Mouse (Mus musculus): ENCODE measurements around the gene Naip5. TPM values are rescaled to one million over a fixed set of nuclear protein-coding genes. Genes with fewer than 3 reads are reported as not detected.
"Not testable (repeated sequence)": the region's sequence is repeated elsewhere in the genome, so short reads cannot be mapped to it uniquely, and the experiment has no call there.

The Naip5 gene
- under 1 TPM; 0.19 to 0.78 (median 0.36) TPM for total RNA-seq (2022)

DNA sequence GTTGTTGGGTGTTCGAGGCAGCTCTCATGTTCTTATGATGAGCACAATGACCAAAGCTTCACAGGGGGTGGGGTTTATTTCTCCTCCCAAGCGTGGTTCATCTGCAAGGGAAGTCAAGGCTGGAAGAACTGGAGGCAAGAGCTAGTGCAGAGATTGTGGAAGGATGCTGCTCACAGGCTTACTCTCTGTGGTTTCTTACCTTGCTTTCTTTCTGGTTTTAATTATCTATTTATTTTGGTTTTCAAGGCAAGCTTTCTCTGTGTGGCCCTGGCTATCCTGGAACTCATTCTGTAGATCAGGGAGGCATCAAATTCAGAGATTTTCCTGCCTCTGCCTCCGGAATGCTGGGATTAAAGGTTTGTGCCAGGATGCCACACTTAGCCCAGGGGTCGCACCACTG lies at the start of gene Naip5:
TSS of gene Naip5 (minus strand) at position 101 of the 400 bp plus-strand sequence.
- not testable (repeated sequence) for DNase-seq (ENCODE audit: low spot score)

DNA sequence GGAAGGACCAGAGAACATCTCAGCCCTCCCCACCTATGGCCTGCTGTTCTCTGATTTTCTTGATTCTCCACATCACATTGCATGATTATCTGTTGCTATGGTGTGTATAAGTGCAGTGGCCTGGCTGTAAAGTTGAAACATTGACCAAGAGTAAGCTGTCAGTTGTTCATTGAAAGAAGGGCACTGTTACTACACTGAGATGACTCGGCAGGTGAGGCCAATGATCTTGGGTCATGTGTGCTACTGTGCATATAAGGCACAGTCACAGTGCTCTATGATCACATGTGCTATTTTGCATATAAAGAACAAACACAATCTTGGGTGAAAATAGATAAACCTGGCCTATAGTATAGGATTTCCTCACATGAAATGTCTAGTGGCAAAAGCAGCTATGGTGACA lies 38.5 kb upstream of the Naip5 start:
- DNase-seq (ENCODE audit: low spot score): no peak

DNA sequence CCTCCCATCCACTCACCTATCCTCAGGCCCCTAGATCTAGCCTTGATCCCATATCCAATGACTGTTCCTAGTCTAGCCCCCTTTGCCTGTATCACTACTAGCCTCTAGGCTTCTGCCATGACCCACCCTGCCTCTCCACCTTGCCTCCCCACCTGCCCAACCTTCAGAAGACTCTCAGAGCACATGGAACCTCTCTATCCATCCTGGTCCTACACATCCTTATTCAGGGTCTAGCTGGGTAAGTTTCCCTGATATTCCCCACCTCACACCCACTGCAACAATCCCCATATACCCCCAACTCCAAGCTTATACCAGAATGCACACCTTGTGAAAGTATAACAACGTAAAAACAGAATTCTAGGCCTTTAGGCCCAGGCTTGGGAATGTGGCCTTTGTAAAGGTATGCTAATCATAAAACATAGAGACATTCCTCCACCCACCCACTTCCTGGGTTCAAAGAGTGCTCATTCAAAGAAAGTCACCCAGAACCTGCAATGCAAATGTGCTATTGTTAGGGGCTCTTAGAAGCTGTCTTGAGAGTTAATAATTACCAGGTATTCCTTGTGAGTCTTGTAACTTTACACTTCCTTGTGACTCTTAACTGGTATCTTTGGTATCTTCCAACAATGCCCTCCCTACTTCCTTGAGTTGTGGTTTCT lies 25.5 kb upstream of the Naip5 start:
- DNase-seq (ENCODE audit: low spot score): not testable (repeated sequence)

DNA sequence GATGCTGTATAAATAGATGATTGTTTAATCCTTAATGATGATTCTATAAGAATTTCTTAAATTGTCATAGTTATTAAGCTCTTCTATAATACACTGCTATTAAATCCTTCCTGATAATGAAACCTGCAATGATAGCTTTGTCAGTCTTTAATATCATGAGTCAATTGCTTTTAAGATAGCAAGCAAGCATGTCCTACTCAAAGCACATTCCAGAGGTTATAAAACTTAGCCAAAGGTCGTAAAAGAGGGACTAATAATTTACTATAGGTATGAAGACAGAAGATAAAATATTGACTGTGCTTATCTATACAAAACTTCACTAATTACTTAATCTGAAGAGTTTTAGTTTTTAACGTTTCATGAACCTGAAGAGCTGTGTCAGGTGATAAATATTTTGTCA lies 10.9 kb upstream of the Naip5 start:
- not testable (repeated sequence) for DNase-seq (ENCODE audit: low spot score)

DNA sequence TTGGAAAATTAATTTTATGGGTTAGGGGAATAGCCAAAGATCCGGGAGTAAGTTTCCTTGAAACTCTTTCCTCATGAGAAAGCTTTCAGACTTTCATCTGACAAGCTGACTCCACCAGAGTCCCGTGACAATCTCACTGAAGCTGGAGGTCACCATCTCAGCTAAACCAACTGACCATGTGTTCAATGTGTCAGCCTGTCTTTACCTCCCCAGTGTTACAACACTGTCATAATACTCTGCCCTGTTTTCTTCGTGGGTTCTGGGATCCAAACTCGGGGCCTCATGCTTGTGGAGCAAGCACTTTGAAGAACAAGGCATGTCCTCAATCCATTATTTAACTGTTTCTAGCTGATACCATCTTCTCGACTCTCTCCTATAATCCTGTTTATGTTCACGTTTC lies 9.8 kb upstream of the Naip5 start:
- not testable (repeated sequence) for DNase-seq (ENCODE audit: low spot score)

DNA sequence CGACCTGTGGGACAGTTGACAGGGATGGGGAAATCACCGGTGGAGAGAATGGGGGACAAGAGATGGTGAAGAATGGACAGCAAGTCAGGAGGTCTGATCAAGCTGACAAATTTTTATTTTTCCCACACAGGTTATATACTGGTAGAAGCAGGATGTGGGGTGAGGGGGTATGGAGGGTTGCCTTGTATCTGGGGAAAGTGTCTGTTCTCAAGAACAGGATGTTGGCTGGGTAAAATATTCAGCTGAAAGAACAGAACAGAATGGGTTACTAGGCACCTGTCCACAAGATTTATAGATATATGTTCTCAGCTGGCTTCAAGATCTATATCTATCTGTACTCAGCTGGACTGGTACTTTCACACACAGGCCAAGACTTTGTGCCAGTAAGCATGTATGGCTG lies 5.8 kb upstream of the Naip5 start:
- DNase-seq (ENCODE audit: low spot score): not testable (repeated sequence)

DNA sequence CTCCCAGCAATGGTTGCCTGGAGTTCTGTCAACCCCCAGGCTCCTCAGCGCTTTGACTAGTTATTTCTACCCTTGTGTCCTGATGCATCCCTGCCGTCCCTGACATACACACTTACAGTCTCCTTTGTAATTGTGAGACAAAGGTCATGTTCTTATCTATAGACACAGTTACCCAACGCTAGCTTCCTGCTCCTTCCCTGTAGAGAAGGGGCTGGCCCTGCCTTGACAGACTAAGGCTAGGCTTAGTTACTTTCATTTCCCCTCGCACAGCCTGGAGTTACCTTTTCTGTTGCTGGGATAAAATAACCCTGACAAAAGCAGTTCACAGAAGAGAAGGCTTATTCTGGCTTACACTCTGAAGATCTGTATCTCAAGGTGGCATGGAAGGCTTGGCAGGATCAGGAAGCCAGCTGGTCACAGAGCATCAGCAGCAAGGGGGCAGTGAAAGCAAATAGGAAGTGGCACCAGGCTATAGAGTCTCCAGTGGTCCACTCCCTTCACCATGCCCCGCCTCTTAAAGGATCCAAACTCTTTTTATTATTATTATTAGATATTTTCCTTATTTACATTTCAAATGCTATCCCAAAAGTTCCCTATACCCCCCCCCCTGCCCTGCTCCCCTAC lies 885 bp upstream of the Naip5 start:
- peak; percentile 0 for DNase-seq (ENCODE audit: low spot score)

DNA sequence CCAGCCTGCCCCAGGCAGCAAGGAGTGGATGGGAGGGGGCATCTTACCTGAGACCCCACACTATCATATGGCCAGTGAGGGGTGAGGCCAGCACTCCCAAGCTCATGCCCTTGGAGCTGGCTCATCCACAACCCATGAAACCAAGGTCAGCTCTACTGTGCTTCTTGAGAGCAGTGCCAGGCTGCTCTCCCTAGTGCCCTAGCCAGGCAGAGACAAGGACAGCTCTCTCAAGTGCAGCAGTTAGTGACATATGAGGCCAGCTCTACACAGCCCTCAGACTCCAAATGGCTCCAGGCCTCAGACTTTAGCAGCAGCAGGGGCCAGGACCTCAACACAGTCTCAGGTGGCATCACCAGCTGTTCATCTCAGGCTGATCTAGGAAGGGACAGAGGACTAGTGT lies 2.4 kb downstream of the Naip5 start:
- no peak for DNase-seq (ENCODE audit: low spot score)

DNA sequence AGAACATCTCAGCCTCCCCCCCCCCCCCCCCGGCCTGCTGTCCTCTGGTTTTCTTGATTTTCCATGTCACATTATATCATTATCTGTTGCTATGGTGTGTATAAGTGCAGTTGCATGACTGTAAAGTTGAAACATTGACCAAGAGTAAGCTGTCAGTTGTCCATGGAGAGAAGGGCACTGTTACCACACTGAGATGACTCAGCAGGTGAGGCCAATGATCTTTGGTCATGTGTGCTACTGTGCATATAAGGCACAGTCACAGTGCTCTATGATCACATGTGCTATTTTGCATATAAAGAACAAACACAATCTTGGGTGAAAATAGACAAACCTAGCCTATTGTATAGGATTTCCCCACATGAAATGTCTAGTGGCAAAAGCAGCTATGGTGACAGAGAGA lies 32.4 kb downstream of the Naip5 start:
- not testable (repeated sequence) for DNase-seq (ENCODE audit: low spot score)

DNA sequence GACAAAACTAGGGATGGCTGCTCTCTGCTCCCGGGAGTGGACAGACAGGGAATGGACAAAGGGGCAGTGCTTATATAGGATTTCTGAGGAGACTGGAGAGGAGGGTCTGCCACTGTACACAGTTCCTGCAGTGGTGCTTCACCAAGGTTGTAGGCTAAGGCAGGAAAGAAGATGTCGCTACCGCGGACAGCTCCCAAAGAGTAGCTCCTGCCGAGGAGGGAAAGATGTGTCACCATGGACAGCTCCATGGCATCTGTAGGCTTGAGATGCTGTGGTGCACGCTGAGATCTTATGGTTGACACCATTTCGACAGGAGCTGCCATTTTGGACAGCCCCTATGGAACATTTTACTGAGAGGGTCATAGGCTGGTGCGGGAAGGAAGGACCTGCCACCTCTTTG lies 35.6 kb downstream of the Naip5 start:
- no peak for DNase-seq (ENCODE audit: low spot score)

DNA sequence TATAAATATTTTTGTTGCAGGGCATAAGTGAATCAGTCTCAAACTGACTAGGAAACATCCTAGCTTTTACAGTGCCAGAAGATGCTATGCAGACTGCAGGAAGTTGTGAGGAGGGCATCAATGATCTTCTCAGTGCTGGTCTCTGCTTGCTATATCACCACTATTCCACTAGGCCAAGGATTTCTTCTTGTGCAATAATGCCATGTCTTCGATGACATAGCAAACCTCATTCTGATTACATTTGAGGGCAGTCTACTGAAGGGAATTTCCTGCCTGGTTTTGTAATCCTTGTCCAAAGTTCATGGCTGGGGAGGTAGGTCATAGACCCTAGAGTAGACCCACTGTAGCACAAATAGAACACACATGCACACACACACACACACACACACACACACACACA lies 42.8 kb downstream of the Naip5 start:
- DNase-seq (ENCODE audit: low spot score): no peak

DNA sequence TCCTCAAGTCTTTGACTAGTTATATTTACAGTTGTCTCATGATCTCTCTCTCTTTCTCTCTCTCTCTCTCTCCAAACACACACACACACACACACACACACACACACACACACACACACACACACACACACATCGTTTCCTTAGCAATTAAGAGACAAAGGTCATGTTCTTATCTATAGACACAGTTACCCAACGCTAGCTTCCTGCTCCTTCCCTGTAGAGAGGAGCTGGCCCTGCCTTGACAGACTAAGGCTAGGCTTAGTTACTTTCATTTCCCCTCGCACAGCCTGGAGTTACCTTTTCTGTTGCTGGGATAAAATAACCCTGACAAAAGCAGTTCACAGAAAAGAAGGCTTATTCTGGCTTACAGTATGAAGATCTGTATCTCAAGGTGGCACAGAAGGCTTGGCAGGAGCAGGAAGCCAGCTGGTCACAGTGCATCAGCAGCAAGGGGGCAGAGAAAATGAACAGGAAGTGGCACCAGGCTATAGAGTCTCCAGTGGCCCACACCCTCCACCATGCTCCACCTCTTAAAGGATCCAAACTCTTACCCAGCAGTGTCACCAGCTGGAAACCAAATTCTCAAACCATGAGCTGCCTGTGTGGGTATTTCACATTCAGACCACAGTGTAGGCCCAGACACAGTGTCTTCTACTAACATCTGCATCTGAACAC lies 44.3 kb downstream of the Naip5 start, which contains the start of gene Naip2:
TSS of gene Naip2 (minus strand) at position 434 of the 675 bp plus-strand sequence.
- peak; percentile 6 for DNase-seq (ENCODE audit: low spot score)

DNA sequence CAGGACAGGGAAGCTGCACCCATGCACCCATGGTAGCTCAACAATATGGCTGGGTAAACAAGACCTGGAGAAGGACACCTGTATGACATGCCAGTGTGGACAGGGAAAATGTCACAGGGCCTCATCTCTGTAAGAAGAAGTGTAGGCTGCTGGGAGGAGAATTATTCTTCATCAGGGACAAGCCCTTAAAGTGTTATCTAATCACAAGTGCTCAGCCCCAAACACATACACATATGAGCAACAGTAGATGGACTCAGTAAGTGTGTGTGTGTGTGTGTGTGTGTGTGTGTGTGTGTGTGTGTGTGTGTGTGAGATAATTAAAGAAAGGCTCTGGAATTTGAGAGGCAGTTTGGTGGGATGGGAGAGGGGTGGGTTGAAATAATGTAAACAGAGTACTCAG lies 45.3 kb downstream of the Naip5 start:
- DNase-seq (ENCODE audit: low spot score): no peak

DNA sequence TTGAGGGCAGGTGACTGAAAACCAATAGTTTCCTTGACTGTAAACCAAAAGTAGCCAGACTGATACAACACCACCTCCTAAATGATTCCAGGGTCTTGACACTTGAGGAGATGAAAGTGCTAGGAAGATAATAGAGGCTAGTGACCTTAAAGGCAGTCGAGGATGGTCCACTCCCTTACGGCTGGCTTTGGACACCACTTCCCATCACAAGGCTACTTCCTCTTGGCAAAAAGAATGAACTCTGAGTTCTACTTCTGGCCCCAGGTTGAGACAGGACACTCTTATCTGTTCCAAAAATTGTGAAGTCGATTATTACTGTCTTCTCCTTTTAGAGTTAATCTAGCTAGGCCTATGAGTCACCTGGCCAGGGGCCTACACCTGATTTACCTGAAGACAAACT lies 50.7 kb downstream of the Naip5 start:
- no peak for DNase-seq (ENCODE audit: low spot score)

DNA sequence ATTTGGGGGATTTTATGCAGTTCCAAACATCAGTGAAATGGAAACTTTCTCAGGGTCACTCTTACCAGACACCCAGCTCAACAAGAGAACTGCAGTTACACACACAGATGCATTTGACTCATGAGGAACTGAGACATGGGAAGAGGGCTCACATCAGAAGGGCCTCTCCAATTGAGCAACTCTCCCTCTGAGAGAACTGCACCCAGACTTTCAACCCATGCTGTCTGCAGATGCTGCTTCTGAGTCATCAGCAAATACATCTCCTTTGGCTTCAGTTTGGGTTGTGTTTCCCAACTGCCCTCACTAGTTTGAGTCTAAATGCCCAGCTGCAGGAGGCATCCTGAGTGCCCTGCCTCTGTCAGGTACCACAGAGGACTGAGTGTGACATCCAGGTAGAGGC lies 63.0 kb downstream of the Naip5 start:
- not testable (repeated sequence) for DNase-seq (ENCODE audit: low spot score)

DNA sequence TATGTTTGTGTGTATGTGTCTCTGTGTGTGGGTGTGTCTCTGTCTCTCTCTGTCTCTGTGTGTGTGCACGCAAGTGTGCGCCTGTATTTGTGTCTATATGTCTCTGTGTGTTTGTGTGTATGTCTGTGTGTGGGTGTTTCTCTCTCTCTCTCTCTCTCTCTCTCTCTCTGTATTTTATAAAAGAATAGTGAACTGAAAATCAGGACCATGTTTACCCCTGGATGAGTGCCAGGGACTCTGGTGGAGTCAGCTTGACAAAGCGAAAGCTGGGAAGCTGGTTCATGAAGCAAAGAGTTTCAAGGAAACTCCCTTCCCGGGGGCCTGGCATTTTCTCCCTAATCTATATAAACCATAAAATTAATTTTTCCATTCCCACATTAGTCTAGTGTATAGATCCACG lies 71.8 kb downstream of the Naip5 start:
- DNase-seq (ENCODE audit: low spot score): not testable (repeated sequence)

DNA sequence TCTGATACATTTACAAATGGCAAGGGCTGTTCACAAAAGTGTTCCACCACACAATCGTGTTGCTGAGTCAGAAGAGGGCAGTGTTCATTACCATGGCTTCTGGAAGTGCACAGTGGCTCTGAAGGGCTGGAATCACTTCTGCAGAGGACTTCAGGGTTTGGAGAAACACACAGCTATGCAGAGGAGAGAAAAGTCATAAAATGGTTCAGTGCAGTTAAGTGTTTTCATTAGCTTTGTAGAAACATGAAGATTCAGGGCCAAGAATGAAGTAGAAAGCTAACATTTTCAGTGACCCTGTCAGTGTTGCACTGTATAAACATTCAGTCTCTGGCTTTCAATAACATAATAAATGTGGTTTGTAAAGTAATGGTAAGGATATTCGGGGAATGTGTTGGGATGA lies 79.7 kb downstream of the Naip5 start:
- DNase-seq (ENCODE audit: low spot score): not testable (repeated sequence)

DNA sequence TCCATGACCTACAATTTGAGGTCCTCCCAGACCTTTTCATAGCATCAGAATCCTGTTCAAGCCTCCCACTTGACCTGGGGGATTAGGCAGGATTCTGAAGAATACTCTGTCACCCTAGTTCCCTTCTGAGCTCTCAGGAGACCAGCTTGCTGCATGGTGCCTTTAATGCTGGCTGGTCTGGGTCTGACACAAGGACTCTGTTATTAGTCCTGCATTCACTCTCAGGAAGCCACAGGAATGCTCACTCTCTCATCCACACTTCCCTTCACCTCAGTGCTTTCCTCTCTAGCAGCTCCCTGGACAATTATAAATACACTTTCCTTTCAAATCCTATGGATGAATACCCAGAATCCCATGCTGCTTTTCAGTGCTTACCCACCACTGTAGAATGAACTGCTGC lies 83.7 kb downstream of the Naip5 start:
- not testable (repeated sequence) for DNase-seq (ENCODE audit: low spot score)

Other genes with a start within 250 kb of the Naip5 start
- gene Mccc2, start 230.7 kb downstream of the Naip5 start, total RNA-seq (2022): 10 to 100 TPM; 93.3 to 98.8 (median 97.6) TPM
- gene Bdp1, start 142.3 kb downstream of the Naip5 start, total RNA-seq (2022): 10 to 100 TPM; 20.8 to 30.5 (median 24.6) TPM
- gene Serf1, start 138.3 kb downstream of the Naip5 start, total RNA-seq (2022): 1 to 10 TPM; 2.9 to 6.8 (median 5.4) TPM
- gene Smn1, start 121.5 kb downstream of the Naip5 start, total RNA-seq (2022): 10 to 100 TPM; 15.4 to 18.0 (median 16.9) TPM
- gene Naip2, start 44.2 kb downstream of the Naip5 start, total RNA-seq (2022): 1 to 10 TPM in 1 of 4 experiments, under 1 TPM in 3; 0.50 to 1.1 (median 0.63) TPM
- gene Naip6, start 71.4 kb upstream of the Naip5 start, total RNA-seq (2022): under 1 TPM; 0.08 to 0.52 (median 0.16) TPM
- under 1 TPM in 1 of 4 experiments, not detected in 3; 0.46 TPM for gene Naip1, start 206.5 kb upstream of the Naip5 start, total RNA-seq (2022)
- gene Gtf2h2, start 246.3 kb upstream of the Naip5 start, total RNA-seq (2022): 10 to 100 TPM; 16.3 to 29.0 (median 21.0) TPM

Measured in heart, adult 8-10 months (tissue).